18 mouse cellular contexts compared by ENCODE assay signal in the genomic region with DNA sequence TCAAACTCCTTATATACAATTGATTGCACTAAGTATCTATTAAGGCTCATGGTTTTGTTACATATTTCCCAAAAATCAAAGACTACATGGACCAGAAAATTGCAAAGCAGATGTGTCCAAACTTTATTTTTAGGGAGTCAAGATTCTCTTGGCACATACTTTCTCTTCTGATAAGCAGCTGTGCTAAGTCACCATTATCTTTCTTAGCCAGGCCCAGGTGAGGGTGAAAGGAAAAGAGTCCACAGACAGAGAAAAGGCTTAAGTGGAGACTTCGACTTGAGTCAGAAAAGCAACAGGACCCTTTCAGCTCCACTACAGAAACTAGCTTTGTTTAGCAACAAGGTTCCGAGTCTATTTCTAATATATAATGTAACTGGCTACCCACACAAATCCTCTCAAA. TPM values are rescaled to one million over a fixed set of nuclear protein-coding genes. Genes with fewer than 3 reads are reported as not detected.
DNase-seq lines count a peak whose midpoint lies in the region; ATAC-seq and TF ChIP-seq lines count a peak whose summit lies in the region.
"Had no signal": no experiment of that assay in that cellular context is flagged by ENCODE, and none has a peak within 500 bp of the region (broad histone marks: within the 10 kb centered on the region; RNA-seq: fewer than 3 reads in every experiment).

No protein-coding gene starts in this region.

- H3K9ac ChIP-seq in heart, adult 2 months (ENCODE audit: low read depth, low read length): no peak overlapping the region; the same call in 1 of the 2 replicates
- H3K9ac ChIP-seq in liver, embryonic 14.5 days (replicated peaks): peak overlapping the region; percentile 76
- no peak overlapping the region for H3K9ac ChIP-seq in midbrain, embryonic 11.5 days (ENCODE audit: low read length)
- no peak overlapping the region for H3K9ac ChIP-seq in neural tube, embryonic 15.5 days (replicated peaks)
- H3K9ac ChIP-seq: forebrain, embryonic 12.5 days; hindbrain, embryonic 12.5 days; kidney, embryonic 15.5 days; lung, embryonic 14.5 days had no signal

- no peaks in the 10 kb centered on the region for H3K79me2 ChIP-seq in heart, adult 2 months (replicated peaks; ENCODE audit: control insufficient read depth, insufficient read depth, low read length)

- DNase-seq in heart, adult 2 months: no peak
- DNase-seq in heart, postnatal 36 days: no peak
- peak; percentile 28 for DNase-seq in 416B (ENCODE audit: low read depth)
- DNase-seq in c-Kit-positive CD71-positive TER-119-positive erythroid progenitor cells, embryonic 14.5 days (ENCODE audit: low spot score): peak; percentile 84
- DNase-seq in liver, embryonic 14.5 days (ENCODE audit: low read depth in 3 of 3, low spot score in 3 of 3): peak; percentile 81 to 91 (median 89)
- DNase-seq in midbrain, embryonic 11.5 days (ENCODE audit: low spot score, missing footprints): no peak
- no peak for DNase-seq in embryo, embryonic 11 days
- DNase-seq: adrenal gland, postnatal 25 days; cerebellum, adult 9-10 months; gastrocnemius, postnatal 25 days; lung, embryonic 14.5 days; right cerebral cortex, postnatal 14 days had no signal

- peak; percentile 12 for ATAC-seq in liver, embryonic 14.5 days (ENCODE audit: insufficient read depth)
- no peak for ATAC-seq in midbrain, embryonic 11.5 days (ENCODE audit: low FRiP score)
- ATAC-seq in neural tube, embryonic 15.5 days (ENCODE audit: low FRiP score): no peak
- ATAC-seq: activated CD4-positive, CD25-positive, alpha-beta regulatory T cell, adult 4 months; Patski had no signal

- peak overlapping the region; percentile 60 for H3K27ac ChIP-seq in heart, adult 2 months
- H3K27ac ChIP-seq in liver, embryonic 14.5 days: peak overlapping the region; percentile 91
- no peak overlapping the region for H3K27ac ChIP-seq in midbrain, embryonic 11.5 days (ENCODE audit: low read depth, low read length)
- H3K27ac ChIP-seq in neural tube, embryonic 15.5 days (replicated peaks): no peak overlapping the region
- H3K27ac ChIP-seq: forebrain, embryonic 12.5 days; hindbrain, embryonic 12.5 days; kidney, embryonic 15.5 days had no signal

- H3K27me3 ChIP-seq in heart, adult 2 months (ENCODE audit: control insufficient read depth, insufficient read depth, low read length): no peaks in the 10 kb centered on the region
- H3K27me3 ChIP-seq in liver, embryonic 14.5 days (ENCODE audit: control insufficient read depth, insufficient read depth, low read length): no peaks in the 10 kb centered on the region
- H3K27me3 ChIP-seq in midbrain, embryonic 11.5 days (ENCODE audit: control insufficient read depth, insufficient read depth, low read length): no peaks in the 10 kb centered on the region
- no peaks in the 10 kb centered on the region for H3K27me3 ChIP-seq in neural tube, embryonic 15.5 days (replicated peaks)
- H3K27me3 ChIP-seq: forebrain, embryonic 12.5 days; hindbrain, embryonic 12.5 days; kidney, embryonic 15.5 days; Patski had no signal

- no peak for TF ChIP-seq POLR2A in heart, adult 2 months (IDR thresholded peaks at IDR 0.05; ENCODE audit: insufficient read depth, low read depth, low read length)

- peaks cover 4% of the 10 kb centered on the region for H3K4me1 ChIP-seq in heart, adult 2 months (ENCODE audit: control insufficient read depth, insufficient read depth, low read length)
- peaks cover 19 to 20% of the 10 kb centered on the region in 2 experiments for H3K4me1 ChIP-seq in liver, embryonic 14.5 days (replicated peaks; ENCODE audit: control insufficient read depth in 2 of 2, insufficient read depth in 2 of 2, low read length in 1 of 2)
- H3K4me1 ChIP-seq in midbrain, embryonic 11.5 days (ENCODE audit: control insufficient read depth, insufficient read depth, low read length): peaks cover 9% of the 10 kb centered on the region; the same call in 1 of the 2 replicates
- H3K4me1 ChIP-seq in neural tube, embryonic 15.5 days: peaks cover 20% of the 10 kb centered on the region

- H3K4me3 ChIP-seq in heart, adult 2 months: no peak overlapping the region; the same call in 1 of the 2 replicates
- peak overlapping the region in 1 of 2 experiments; percentile 50; a peak in 2 of 4 replicates for H3K4me3 ChIP-seq in liver, embryonic 14.5 days (ENCODE audit: insufficient read depth in 1 of 2, low read depth in 2 of 2, low read length in 2 of 2)
- no peak overlapping the region for H3K4me3 ChIP-seq in midbrain, embryonic 11.5 days (ENCODE audit: low read depth, low read length)
- H3K4me3 ChIP-seq in neural tube, embryonic 15.5 days (replicated peaks): no peak overlapping the region
- H3K4me3 ChIP-seq: forebrain, embryonic 12.5 days; hindbrain, embryonic 12.5 days; kidney, embryonic 15.5 days had no signal

- H3K9me3 ChIP-seq in liver, embryonic 14.5 days (ENCODE audit: control insufficient read depth, low read length): no peaks in the 10 kb centered on the region
- H3K9me3 ChIP-seq in midbrain, embryonic 11.5 days (ENCODE audit: control insufficient read depth, low read length): no peaks in the 10 kb centered on the region
- no peaks in the 10 kb centered on the region for H3K9me3 ChIP-seq in neural tube, embryonic 15.5 days (replicated peaks)
- H3K9me3 ChIP-seq: forebrain, embryonic 12.5 days; hindbrain, embryonic 12.5 days; kidney, embryonic 15.5 days had no signal

- intact Hi-C loops in heart, adult 2 months (cut with DNase I): no loop called here
- intact Hi-C loops in heart, postnatal 36 days (cut with DNase I): loop anchor here (10.0 kb wide), 1 partner anchor 288 kb away; no protein-coding TSS in a partner anchor

- peak overlapping the region; percentile 78 for H3K4me2 ChIP-seq in liver, embryonic 14.5 days (ENCODE audit: low read depth)
- H3K4me2 ChIP-seq in midbrain, embryonic 11.5 days: no peak overlapping the region
- no peak overlapping the region for H3K4me2 ChIP-seq in neural tube, embryonic 15.5 days
- H3K4me2 ChIP-seq: forebrain, embryonic 12.5 days; hindbrain, embryonic 12.5 days; kidney, embryonic 15.5 days; lung, embryonic 14.5 days had no signal

- no peak for TF ChIP-seq EP300 in heart, adult 2 months (IDR thresholded peaks at IDR 0.05; ENCODE audit: insufficient read depth, low read depth, low read length)
- peak; percentile 95 for TF ChIP-seq EP300 in liver, embryonic 14.5 days (IDR thresholded peaks at IDR 0.05; ENCODE audit: low read depth)

- H3K36me3 ChIP-seq in heart, adult 2 months (ENCODE audit: control insufficient read depth, insufficient read depth, low read length): peaks cover 45% of the 10 kb centered on the region
- H3K36me3 ChIP-seq in liver, embryonic 14.5 days (replicated peaks; ENCODE audit: control insufficient read depth, insufficient read depth, low read depth): peaks cover 34% of the 10 kb centered on the region
- H3K36me3 ChIP-seq in midbrain, embryonic 11.5 days (ENCODE audit: control insufficient read depth, insufficient read depth, low read length): no peaks in the 10 kb centered on the region
- H3K36me3 ChIP-seq in neural tube, embryonic 15.5 days: peaks cover 24% of the 10 kb centered on the region

- WGBS in heart, adult 2 months: 34% methylated on average over 2 of the region's 2 CpGs
- WGBS in liver, embryonic 14.5 days (ENCODE audit: insufficient replicate concordance): 23% methylated on average over 2 of the region's 2 CpGs
- 86% methylated on average over 2 of the region's 2 CpGs for WGBS in midbrain, embryonic 11.5 days
- 92% methylated on average over 2 of the region's 2 CpGs for WGBS in neural tube, embryonic 15.5 days

- TF ChIP-seq CTCF in heart, adult 2 months (IDR thresholded peaks at IDR 0.05): no peak
- no peak for TF ChIP-seq CTCF in liver, embryonic 14.5 days (IDR thresholded peaks at IDR 0.05; ENCODE audit: low read depth)

RNA-seq across cellular contexts. Expression of gene Gpcpd1, which starts 14.2 kb away (rescaled TPM):
- 100 to 1,000 TPM; 135 to 224 TPM for total RNA-seq in heart, adult 2 months (2021)
- polyA plus RNA-seq in heart, adult 2 months (2012; rRNA removed): 37.5 and 76.6 TPM in 2 replicates
- total RNA-seq in heart, postnatal 36 days (2021): 100 to 1,000 TPM; 251 to 323 TPM
- 20.6 and 31.0 TPM in 2 replicates for polyA plus RNA-seq in liver, embryonic 14.5 days (2012; rRNA removed)
- polyA plus RNA-seq in liver, embryonic 14.5 days (2014; fragmentation: Nextera tagmentation; extraction: Ambion mirVana): 67.7 and 78.4 TPM in 2 replicates
- 41.7 and 50.4 TPM in 2 replicates for polyA plus RNA-seq in midbrain, embryonic 11.5 days (2014; fragmentation: Nextera tagmentation; extraction: Ambion mirVana)
- 77.1 and 79.6 TPM in 2 replicates for polyA plus RNA-seq in neural tube, embryonic 15.5 days (2015; fragmentation: Nextera tagmentation; extraction: Ambion mirVana)

Comparison
In these comparisons a context has a peak if more than half of its experiments do, and no peak if none do; other contexts are left out.
1. DNase-seq: peak in 416B (single experiment), c-Kit-positive CD71-positive TER-119-positive erythroid progenitor cells, embryonic 14.5 days (single experiment) and liver, embryonic 14.5 days (3 of 3); none in heart, adult 2 months (0 of 2), heart, postnatal 36 days (0 of 2), midbrain, embryonic 11.5 days (single experiment) and embryo, embryonic 11 days (single experiment).
2. H3K27ac ChIP-seq: peak in heart, adult 2 months (single experiment) and liver, embryonic 14.5 days (single experiment); none in midbrain, embryonic 11.5 days (single experiment) and neural tube, embryonic 15.5 days (single experiment).